Mouse (Mus musculus) mature B cell (primary cell): ENCODE measurements around the gene Samd1.

Experiments used
- in situ Hi-C: fragments of 300-500 bp; cut with MboI; formaldehyde crosslinking; loops from 2 replicates; pipeline ENCODE4 v1.14.3; 2019

The Samd1 gene

GRCm38 (mm10) chr8:83997511-83998141 lies at the start of gene Samd1:
Gene Samd1 (plus strand): TSS chr8:83997672.
- in situ Hi-C loops, result no loop called here

- in situ Hi-C loops, result no loop called here
Observed at GRCm38 (mm10) chr8:83954749-83955105, 42.7 kb upstream of the Samd1 start.

- in situ Hi-C loops, result no loop called here
Observed at GRCm38 (mm10) chr8:83955106-83955957, 42.1 kb upstream of the Samd1 start, which contains the start of the genes Gm10644 and Asf1b. Gene Gm10644 (minus strand): TSS chr8:83955205. Gene Asf1b (plus strand): TSS chr8:83955507.

GRCm38 (mm10) chr8:83955958-83956218 lies 41.6 kb upstream of the Samd1 start:
- in situ Hi-C loops, result no loop called here

GRCm38 (mm10) chr8:83956789-83957188 lies 40.7 kb upstream of the Samd1 start:
- in situ Hi-C loops, result no loop called here

GRCm38 (mm10) chr8:83964015-83964765 lies 33.3 kb upstream of the Samd1 start:
- in situ Hi-C loops, result no loop called here

- in situ Hi-C loops, result no loop called here
Observed at GRCm38 (mm10) chr8:83967701-83968100, 29.8 kb upstream of the Samd1 start.

GRCm38 (mm10) chr8:83971121-83971520 lies 26.4 kb upstream of the Samd1 start:
- in situ Hi-C loops, result no loop called here

GRCm38 (mm10) chr8:83971661-83972060 lies 25.8 kb upstream of the Samd1 start:
- in situ Hi-C loops, result no loop called here

GRCm38 (mm10) chr8:83972150-83973120 lies 25.0 kb upstream of the Samd1 start, which contains the start of gene Prkaca:
Gene Prkaca (plus strand): TSS chr8:83972993.
- in situ Hi-C loops, result no loop called here

GRCm38 (mm10) chr8:83973161-83974031 lies 24.1 kb upstream of the Samd1 start:
- in situ Hi-C loops, result no loop called here

- in situ Hi-C loops, result no loop called here
Observed at GRCm38 (mm10) chr8:83974521-83974920, 23.0 kb upstream of the Samd1 start.

GRCm38 (mm10) chr8:83976101-83976630 lies 21.3 kb upstream of the Samd1 start:
- in situ Hi-C loops, result no loop called here

GRCm38 (mm10) chr8:83976779-83977350 lies 20.6 kb upstream of the Samd1 start:
- in situ Hi-C loops, result no loop called here

- in situ Hi-C loops, result no loop called here
Observed at GRCm38 (mm10) chr8:83977646-83978045, 19.8 kb upstream of the Samd1 start.

- in situ Hi-C loops, result no loop called here
Observed at GRCm38 (mm10) chr8:83978200-83978599, 19.3 kb upstream of the Samd1 start.

GRCm38 (mm10) chr8:83980250-83980649 lies 17.2 kb upstream of the Samd1 start:
- in situ Hi-C loops, result no loop called here

- in situ Hi-C loops, result no loop called here
Observed at GRCm38 (mm10) chr8:83980845-83981244, 16.6 kb upstream of the Samd1 start.

GRCm38 (mm10) chr8:83981533-83981932 lies 15.9 kb upstream of the Samd1 start:
- in situ Hi-C loops, result no loop called here

GRCm38 (mm10) chr8:83982449-83982848 lies 15.0 kb upstream of the Samd1 start:
- in situ Hi-C loops, result no loop called here
